Mouse (Mus musculus) megakaryocyte, embryonic 14.5 days (primary cell): ENCODE measurements around the gene Phactr1.

ENCODE experiments used
- FLI1 ChIP-seq: IDR thresholded peaks from 2 replicates; pipeline ENCODE4 v1.6.1; 2012; ENCODE audit warnings: low read length, inconsistent platforms, mixed read lengths
- GATA1 ChIP-seq: IDR thresholded peaks from 3 replicates; pipeline ENCODE4 v1.6.1; 2012; ENCODE audit warnings: mixed read lengths, low read length, inconsistent platforms, borderline replicate concordance

DNA sequence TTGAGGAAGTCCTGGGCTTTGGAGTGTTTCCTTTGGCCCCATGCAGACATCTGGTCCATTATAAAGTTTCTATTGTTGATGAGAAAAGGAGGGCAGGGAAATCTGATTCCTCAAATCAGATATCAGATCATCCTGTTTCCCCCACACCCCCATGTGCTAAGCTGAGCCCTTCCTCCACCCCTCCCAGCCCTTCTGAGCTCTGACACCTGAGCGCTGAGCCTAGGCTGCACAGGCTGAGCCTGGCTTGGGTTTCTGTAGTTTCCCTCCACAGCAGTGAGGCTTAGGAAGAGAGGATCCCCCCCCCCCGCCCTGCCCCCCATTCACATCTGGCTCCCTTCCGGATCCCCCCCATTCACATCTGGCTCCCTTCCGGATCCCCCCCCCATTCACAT is 444.3 kb downstream of the Phactr1 start:
- no peak for TF ChIP-seq GATA1
- TF ChIP-seq FLI1 = no peak
